Mouse (Mus musculus) splenic B cell, adult 2 months (primary cell): ENCODE data around the gene Nlrp3.

Experiments
- DNase-seq: peaks from one replicate; pipeline ENCODE4 v3.0.0-alpha.2; 2011; ENCODE audit warnings: low read depth, low spot score
- H3K27me3 ChIP-seq: 2 replicates; pipeline ENCODE4 v1.6.1; 2012; ENCODE audit warnings: mild to moderate bottlenecking, low read length, moderate library complexity, mixed read lengths; ENCODE audit not compliant: control insufficient read depth, poor library complexity, insufficient read depth, severe bottlenecking
- H3K36me3 ChIP-seq: 2 replicates; pipeline ENCODE4 v1.6.1; 2012; ENCODE audit warnings: mild to moderate bottlenecking, low read length, moderate library complexity, mixed read lengths; ENCODE audit not compliant: control insufficient read depth, poor library complexity, insufficient read depth, severe bottlenecking

Nlrp3 gene

GRCm38 (mm10) chr11:59519741-59520495 is 21.4 kb upstream of the Nlrp3 start:
- Histone ChIP-seq H3K36me3 (no peaks in the 10 kb centered on the region), H3K27me3 (no peaks in the 10 kb centered on the region)
- DNase-seq: no peak

GRCm38 (mm10) chr11:59524150-59524549 is 17.2 kb upstream of the Nlrp3 start:
- Histone ChIP-seq H3K27me3 (no peaks in the 10 kb centered on the region), H3K36me3 (no peaks in the 10 kb centered on the region)
- peak; percentile 34 for DNase-seq

- DNase-seq: peak; percentile 90
- H3K27me3 ChIP-seq: no peaks in the 10 kb centered on the region
- no peaks in the 10 kb centered on the region for H3K36me3 ChIP-seq
Observed at GRCm38 (mm10) chr11:59525237-59525636, 16.1 kb upstream of the Nlrp3 start.

- peak; percentile 49 for DNase-seq
- H3K27me3 ChIP-seq: no peaks in the 10 kb centered on the region
- no peaks in the 10 kb centered on the region for H3K36me3 ChIP-seq
Observed at GRCm38 (mm10) chr11:59526472-59527080, 14.8 kb upstream of the Nlrp3 start, which contains the start of gene Zkscan17. TSS of gene Zkscan17 (minus strand) at chr11:59526751.

GRCm38 (mm10) chr11:59530221-59530620 is 11.1 kb upstream of the Nlrp3 start:
- Histone ChIP-seq H3K36me3 (no peaks in the 10 kb centered on the region), H3K27me3 (no peaks in the 10 kb centered on the region)
- no peak for DNase-seq

- DNase-seq: no peak
- H3K27me3 ChIP-seq: no peaks in the 10 kb centered on the region
- no peaks in the 10 kb centered on the region for H3K36me3 ChIP-seq
Observed at GRCm38 (mm10) chr11:59530870-59531535, 10.4 kb upstream of the Nlrp3 start.

GRCm38 (mm10) chr11:59531562-59531961 is 9.8 kb upstream of the Nlrp3 start:
- Histone ChIP-seq H3K36me3 (no peaks in the 10 kb centered on the region), H3K27me3 (no peaks in the 10 kb centered on the region)
- DNase-seq: no peak

- no peaks in the 10 kb centered on the region for H3K36me3 ChIP-seq
- peak; percentile 36 for DNase-seq
- no peaks in the 10 kb centered on the region for H3K27me3 ChIP-seq
Observed at GRCm38 (mm10) chr11:59537218-59538130, 3.9 kb upstream of the Nlrp3 start.

- no peaks in the 10 kb centered on the region for H3K27me3 ChIP-seq
- H3K36me3 ChIP-seq: no peaks in the 10 kb centered on the region
- DNase-seq: peak; percentile 22
Observed at GRCm38 (mm10) chr11:59538387-59538786, 3.0 kb upstream of the Nlrp3 start.

- DNase-seq: no peak
- Histone ChIP-seq H3K27me3 (no peaks in the 10 kb centered on the region), H3K36me3 (no peaks in the 10 kb centered on the region)
Observed at GRCm38 (mm10) chr11:59540123-59540522, 1.2 kb upstream of the Nlrp3 start.

- Histone ChIP-seq H3K36me3 (no peaks in the 10 kb centered on the region), H3K27me3 (no peaks in the 10 kb centered on the region)
- no peak for DNase-seq
Observed at GRCm38 (mm10) chr11:59542442-59542841, 1.1 kb downstream of the Nlrp3 start.

GRCm38 (mm10) chr11:59543376-59543775 is 2.0 kb downstream of the Nlrp3 start:
- H3K36me3 ChIP-seq: no peaks in the 10 kb centered on the region

GRCm38 (mm10) chr11:59544005-59544404 is 2.6 kb downstream of the Nlrp3 start:
- DNase-seq: no peak
- H3K36me3 ChIP-seq: no peaks in the 10 kb centered on the region
- no peaks in the 10 kb centered on the region for H3K27me3 ChIP-seq

More at GRCm38 (mm10) chr11:59543376-59543775, 2.0 kb downstream of the Nlrp3 start:
- no peak for DNase-seq
- no peaks in the 10 kb centered on the region for H3K27me3 ChIP-seq

GRCm38 (mm10) chr11:59554127-59554526 is 12.8 kb downstream of the Nlrp3 start:
- no peak for DNase-seq
- no peaks in the 10 kb centered on the region for H3K27me3 ChIP-seq
- no peaks in the 10 kb centered on the region for H3K36me3 ChIP-seq
